Mouse (Mus musculus) thymus, adult 2 months (tissue): ENCODE results near the gene Chrm3. TPM values are rescaled to one million over a fixed set of nuclear protein-coding genes. Genes with fewer than 3 reads are reported as not detected.

Experiments
- DNase-seq: peaks from one replicate; pipeline ENCODE4 v3.0.0; 2021
- H3K27ac ChIP-seq: fragments of 200-500 bp; 2 replicates; pipeline ENCODE4 v1.5.1; 2012; ENCODE audit warnings: low read length, control low read depth; ENCODE audit not compliant: control insufficient read depth, insufficient read depth
- H3K27me3 ChIP-seq: fragments of 200-500 bp; 2 replicates; pipeline ENCODE4 v1.6.1; 2012; ENCODE audit warnings: mild to moderate bottlenecking, low read length, moderate library complexity, mixed read lengths; ENCODE audit not compliant: control insufficient read depth, insufficient read depth
- H3K36me3 ChIP-seq: fragments of 200-500 bp; 2 replicates; pipeline ENCODE4 v1.6.1; 2012; ENCODE audit warnings: mild to moderate bottlenecking, low read length, moderate library complexity; ENCODE audit not compliant: control insufficient read depth, insufficient read depth
- H3K4me1 ChIP-seq: fragments of 200-500 bp; replicated peaks from 2 replicates; pipeline ENCODE4 v1.6.1; 2012; ENCODE audit warnings: low read length; ENCODE audit not compliant: control insufficient read depth, insufficient read depth
- H3K4me3 ChIP-seq: fragments of 200-500 bp; 2 replicates; pipeline ENCODE4 v1.5.1; 2012; ENCODE audit warnings: mild to moderate bottlenecking, low read length, control low read depth, moderate library complexity; ENCODE audit not compliant: control insufficient read depth, insufficient read depth
- CTCF ChIP-seq: fragments of 200-500 bp; IDR thresholded peaks from 2 replicates; pipeline ENCODE4 v1.5.1; 2012; ENCODE audit warnings: mild to moderate bottlenecking, control low read depth, low read length, moderate library complexity, borderline replicate concordance; ENCODE audit not compliant: control insufficient read depth, poor library complexity, insufficient read depth; ENCODE audit errors: extremely low read depth
- POLR2A ChIP-seq: fragments of 200-500 bp; IDR thresholded peaks from 2 replicates; pipeline ENCODE4 v1.6.1; 2012; ENCODE audit warnings: mild to moderate bottlenecking, low read length, control low read depth, moderate library complexity; ENCODE audit not compliant: control insufficient read depth, poor library complexity, insufficient read depth; ENCODE audit errors: extremely low read depth
- WGBS: fragments of 180-500 bp; shearing (Covaris S2); methylation state at CpG from one replicate; pipeline ENCODE4 v1.1.7; 2018; 5-methylcytosine and 5-hydroxymethylcytosine counted together
- polyA plus RNA-seq: library from polyadenylated mRNA; depleted of rRNA; stranded (reverse); fragments of >200 nt; gene quantifications from 2 replicates; pipeline ENCODE4 v1.2.3, GENCODE M21; 2012

The Chrm3 gene
- polyA plus RNA-seq, 1 experiment = 0.28 TPM

GRCm38 (mm10) chr13:10263784-10264183, 96.9 kb downstream of the Chrm3 start:
- TF ChIP-seq CTCF (no peak), POLR2A (no peak)
- 96% methylated on average over 3 of the region's 3 CpGs for WGBS
- H3K4me1 ChIP-seq = no peaks in the 10 kb centered on the region
- H3K4me3 ChIP-seq = no peak overlapping the region
- H3K36me3 ChIP-seq = no peaks in the 10 kb centered on the region
- no peak overlapping the region for H3K27ac ChIP-seq
- H3K27me3 ChIP-seq = no peaks in the 10 kb centered on the region
- DNase-seq = no peak

- no peak for DNase-seq
- Histone ChIP-seq H3K27ac (no peak overlapping the region), H3K27me3 (no peaks in the 10 kb centered on the region), H3K4me3 (no peak overlapping the region), H3K4me1 (no peaks in the 10 kb centered on the region), H3K36me3 (no peaks in the 10 kb centered on the region)
- TF ChIP-seq CTCF = no peak
- TF ChIP-seq POLR2A = no peak
Observed at GRCm38 (mm10) chr13:10253049-10253448, 107.6 kb downstream of the Chrm3 start.

- Histone ChIP-seq H3K4me3 (no peak overlapping the region), H3K36me3 (no peaks in the 10 kb centered on the region), H3K4me1 (no peaks in the 10 kb centered on the region), H3K27me3 (no peaks in the 10 kb centered on the region), H3K27ac (no peak overlapping the region)
- no peak for TF ChIP-seq POLR2A
- no peak for TF ChIP-seq CTCF
- DNase-seq = no peak
- WGBS = 86% methylated on average over 5 of the region's 5 CpGs
Observed at GRCm38 (mm10) chr13:10251499-10252179, 109.0 kb downstream of the Chrm3 start.

GRCm38 (mm10) chr13:10244243-10244998, 116.2 kb downstream of the Chrm3 start:
- TF ChIP-seq CTCF (no peak), POLR2A (no peak)
- DNase-seq = no peak
- Histone ChIP-seq H3K36me3 (no peaks in the 10 kb centered on the region), H3K4me3 (no peak overlapping the region), H3K27ac (no peak overlapping the region), H3K27me3 (no peaks in the 10 kb centered on the region), H3K4me1 (no peaks in the 10 kb centered on the region)
- WGBS = 32% methylated on average over 1 of the region's 1 CpGs

- Histone ChIP-seq H3K4me3 (no peak overlapping the region), H3K27me3 (no peaks in the 10 kb centered on the region), H3K27ac (no peak overlapping the region), H3K36me3 (no peaks in the 10 kb centered on the region), H3K4me1 (no peaks in the 10 kb centered on the region)
- 92% methylated on average over 3 of the region's 3 CpGs for WGBS
- TF ChIP-seq CTCF (no peak), POLR2A (no peak)
- no peak for DNase-seq
Observed at GRCm38 (mm10) chr13:10240238-10240637, 120.4 kb downstream of the Chrm3 start.

GRCm38 (mm10) chr13:10239825-10240224, 120.8 kb downstream of the Chrm3 start:
- no peaks in the 10 kb centered on the region for H3K36me3 ChIP-seq
- H3K4me1 ChIP-seq = no peaks in the 10 kb centered on the region
- DNase-seq = no peak
- TF ChIP-seq POLR2A (no peak), CTCF (no peak)
- no peak overlapping the region for H3K4me3 ChIP-seq
- H3K27ac ChIP-seq = no peak overlapping the region
- WGBS = 94% methylated on average over 4 of the region's 4 CpGs
- no peaks in the 10 kb centered on the region for H3K27me3 ChIP-seq
